In genomic region chr8:118395178-118395577, GRCm38 (mm10) we compare ENCODE assay signal across 26 mouse cellular contexts.
A peak's percentile ranks its signal among the peaks of the same experiment; 100 is the strongest.
DNase-seq lines count a peak whose midpoint lies in the region; ATAC-seq and TF ChIP-seq lines count a peak whose summit lies in the region.
"Had no signal": no experiment of that assay in that cellular context is flagged by ENCODE, and none has a peak within 500 bp of the region (broad histone marks: within the 10 kb centered on the region; RNA-seq: fewer than 3 reads in every experiment).

No protein-coding gene starts in this region.

- DNase-seq in embryonic facial prominence, embryonic 14.5 days (ENCODE audit: low spot score): peak; percentile 43
- DNase-seq in embryonic facial prominence, embryonic 10.5 days (ENCODE audit: low spot score): no peak
- DNase-seq in heart, postnatal 4 days: no peak
- peak; percentile 27 for DNase-seq in kidney, postnatal 14 days
- no peak for DNase-seq in kidney, adult 2 months
- no peak for DNase-seq in thymus, adult 18-20 months
- DNase-seq: adrenal gland, postnatal 10 days; cerebellum, adult 2 months; cerebellum, postnatal 25 days; gastrocnemius, postnatal 10 days; kidney, postnatal 36 days; layer of hippocampus, postnatal 36 days; lung, adult 18-20 months; right cerebral cortex, adult 18-20 months; right cerebral cortex, postnatal 4 days; thymus, postnatal 25 days had no signal

- WGBS in embryonic facial prominence, embryonic 14.5 days: 68% methylated on average over 4 of the region's 4 CpGs
- WGBS in embryonic facial prominence, embryonic 10.5 days: 81% methylated on average over 4 of the region's 4 CpGs
- 68% methylated on average over 4 of the region's 4 CpGs for WGBS in heart, embryonic 12.5 days
- WGBS in kidney, adult 2 months: 54% methylated on average over 4 of the region's 4 CpGs
- WGBS in heart, embryonic 14.5 days: 71% methylated on average over 4 of the region's 4 CpGs

- H3K27ac ChIP-seq in embryonic facial prominence, embryonic 14.5 days (replicated peaks; ENCODE audit: low read depth, low read length): no peak overlapping the region
- H3K27ac ChIP-seq in embryonic facial prominence, embryonic 10.5 days (replicated peaks): no peak overlapping the region
- no peak overlapping the region for H3K27ac ChIP-seq in heart, embryonic 12.5 days (ENCODE audit: poor library complexity, severe bottlenecking)
- H3K27ac ChIP-seq in kidney, adult 2 months (ENCODE audit: insufficient read depth, low read depth, low read length): no peak overlapping the region
- 0 out of 4 replicates have a peak overlapping the region, but pooled peaks have one; percentile 8 to 11 for H3K27ac ChIP-seq in heart, embryonic 14.5 days (replicated peaks in 1 of 2; ENCODE audit: control insufficient read depth in 1 of 2, insufficient read depth in 1 of 2, low read depth in 2 of 2, low read length in 2 of 2)
- H3K27ac ChIP-seq: embryonic facial prominence, embryonic 15.5 days; hindbrain, embryonic 14.5 days; limb, embryonic 12.5 days; liver, embryonic 12.5 days; midbrain, embryonic 10.5 days; neural tube, embryonic 15.5 days had no signal

- H3K27me3 ChIP-seq in embryonic facial prominence, embryonic 14.5 days (replicated peaks; ENCODE audit: control insufficient read depth, insufficient read depth, low read length): no peaks in the 10 kb centered on the region
- no peaks in the 10 kb centered on the region for H3K27me3 ChIP-seq in embryonic facial prominence, embryonic 10.5 days (replicated peaks; ENCODE audit: low read depth, poor library complexity, severe bottlenecking)
- H3K27me3 ChIP-seq in heart, embryonic 12.5 days (replicated peaks): no peaks in the 10 kb centered on the region
- H3K27me3 ChIP-seq in kidney, adult 2 months (replicated peaks; ENCODE audit: control insufficient read depth, insufficient read depth, low read length): no peaks in the 10 kb centered on the region
- no peaks in the 10 kb centered on the region for H3K27me3 ChIP-seq in heart, embryonic 14.5 days (ENCODE audit: control insufficient read depth, insufficient read depth, low read length)
- H3K27me3 ChIP-seq: embryonic facial prominence, embryonic 15.5 days; limb, embryonic 12.5 days; liver, embryonic 12.5 days; neural tube, embryonic 15.5 days had no signal

- no peak for ATAC-seq in embryonic facial prominence, embryonic 14.5 days (ENCODE audit: low read depth)
- ATAC-seq in heart, embryonic 12.5 days (ENCODE audit: insufficient number of reproducible peaks, low FRiP score): peak; percentile 51; the same call in 1 of the 2 replicates
- no peak for ATAC-seq in heart, embryonic 14.5 days (ENCODE audit: insufficient number of reproducible peaks, insufficient read depth, low FRiP score, low read depth)
- ATAC-seq: forebrain, embryonic 14.5 days; inflammation-experienced regulatory T-cells, adult 6 months; liver, embryonic 12.5 days had no signal

- no peaks in the 10 kb centered on the region for H3K4me1 ChIP-seq in embryonic facial prominence, embryonic 14.5 days (ENCODE audit: control insufficient read depth, insufficient read depth, low read length)
- no peaks in the 10 kb centered on the region for H3K4me1 ChIP-seq in embryonic facial prominence, embryonic 10.5 days
- no peaks in the 10 kb centered on the region; the same call in 1 of the 2 replicates for H3K4me1 ChIP-seq in heart, embryonic 12.5 days (replicated peaks)
- no peaks in the 10 kb centered on the region for H3K4me1 ChIP-seq in kidney, adult 2 months (ENCODE audit: control insufficient read depth, insufficient read depth, low read length)
- peaks cover 0 to 4% of the 10 kb centered on the region in 2 experiments; a peak in 2 of 4 replicates for H3K4me1 ChIP-seq in heart, embryonic 14.5 days (ENCODE audit: control insufficient read depth in 2 of 2, insufficient read depth in 2 of 2, low read length in 2 of 2)
- H3K4me1 ChIP-seq: embryonic facial prominence, embryonic 15.5 days; limb, embryonic 12.5 days; liver, embryonic 12.5 days; midbrain, embryonic 10.5 days had no signal

- no peak for TF ChIP-seq CTCF in kidney, adult 2 months (conservative IDR thresholded peaks at IDR 0.05; ENCODE audit: insufficient read depth, insufficient read length, low read depth, low read length)

- H3K4me3 ChIP-seq in embryonic facial prominence, embryonic 14.5 days (ENCODE audit: low read depth, low read length): no peak overlapping the region
- H3K4me3 ChIP-seq in embryonic facial prominence, embryonic 10.5 days: no peak overlapping the region
- H3K4me3 ChIP-seq in heart, embryonic 12.5 days: no peak overlapping the region
- H3K4me3 ChIP-seq in kidney, adult 2 months (ENCODE audit: insufficient read depth, low read depth, low read length): no peak overlapping the region
- H3K4me3 ChIP-seq in heart, embryonic 14.5 days (ENCODE audit: control insufficient read depth in 1 of 2, insufficient read depth in 1 of 2, low read depth in 1 of 2, low read length in 2 of 2): no peak overlapping the region
- H3K4me3 ChIP-seq: embryonic facial prominence, embryonic 15.5 days; limb, embryonic 12.5 days; liver, embryonic 12.5 days; midbrain, embryonic 10.5 days; neural tube, embryonic 15.5 days had no signal

- no peak overlapping the region for H3K4me2 ChIP-seq in embryonic facial prominence, embryonic 14.5 days (ENCODE audit: low read depth, low read length)
- no peak overlapping the region for H3K4me2 ChIP-seq in heart, embryonic 12.5 days
- no peak overlapping the region for H3K4me2 ChIP-seq in heart, embryonic 14.5 days (ENCODE audit: low read length)
- H3K4me2 ChIP-seq: embryonic facial prominence, embryonic 15.5 days; hindbrain, embryonic 14.5 days; limb, embryonic 12.5 days; liver, embryonic 12.5 days; neural tube, embryonic 15.5 days had no signal

- H3K36me3 ChIP-seq in embryonic facial prominence, embryonic 14.5 days (ENCODE audit: control insufficient read depth, insufficient read depth, low read length): no peaks in the 10 kb centered on the region
- H3K36me3 ChIP-seq in embryonic facial prominence, embryonic 10.5 days (replicated peaks): no peaks in the 10 kb centered on the region
- H3K36me3 ChIP-seq in heart, embryonic 12.5 days: no peaks in the 10 kb centered on the region
- no peaks in the 10 kb centered on the region for H3K36me3 ChIP-seq in kidney, adult 2 months (ENCODE audit: control insufficient read depth, insufficient read depth, low read length)
- H3K36me3 ChIP-seq in heart, embryonic 14.5 days (ENCODE audit: control insufficient read depth, insufficient read depth, low read length): no peaks in the 10 kb centered on the region
- H3K36me3 ChIP-seq: embryonic facial prominence, embryonic 15.5 days; limb, embryonic 12.5 days; liver, embryonic 12.5 days; midbrain, embryonic 10.5 days; neural tube, embryonic 15.5 days had no signal

- no peaks in the 10 kb centered on the region for H3K9me3 ChIP-seq in embryonic facial prominence, embryonic 14.5 days (ENCODE audit: control insufficient read depth, low read length)
- H3K9me3 ChIP-seq in embryonic facial prominence, embryonic 10.5 days: no peaks in the 10 kb centered on the region
- H3K9me3 ChIP-seq in heart, embryonic 12.5 days (replicated peaks): no peaks in the 10 kb centered on the region
- 0 out of 2 replicates have a peak, but pooled peaks cover 1% of the 10 kb centered on the region for H3K9me3 ChIP-seq in heart, embryonic 14.5 days (ENCODE audit: control insufficient read depth, low read length)
- H3K9me3 ChIP-seq: embryonic facial prominence, embryonic 15.5 days; limb, embryonic 12.5 days; midbrain, embryonic 10.5 days; neural tube, embryonic 15.5 days had no signal

- no peak overlapping the region for H3K9ac ChIP-seq in embryonic facial prominence, embryonic 14.5 days (ENCODE audit: low read depth, low read length)
- H3K9ac ChIP-seq in heart, embryonic 12.5 days: no peak overlapping the region
- H3K9ac ChIP-seq in heart, embryonic 14.5 days (ENCODE audit: low read length): no peak overlapping the region
- H3K9ac ChIP-seq: embryonic facial prominence, embryonic 15.5 days; hindbrain, embryonic 14.5 days; limb, embryonic 12.5 days; liver, embryonic 12.5 days; neural tube, embryonic 15.5 days had no signal

- TF ChIP-seq POLR2A in kidney, adult 2 months (IDR thresholded peaks at IDR 0.05; ENCODE audit: low read depth, low read length): no peak

Comparison
In these comparisons a context has a peak if more than half of its experiments do, and no peak if none do; other contexts are left out.
1. DNase-seq: peak in embryonic facial prominence, embryonic 14.5 days (single experiment) and kidney, postnatal 14 days (single experiment); none in embryonic facial prominence, embryonic 10.5 days (single experiment), heart, postnatal 4 days (single experiment), kidney, adult 2 months (single experiment) and thymus, adult 18-20 months (0 of 2).
2. H3K27ac ChIP-seq: peak in heart, embryonic 14.5 days (2 of 2); none in embryonic facial prominence, embryonic 14.5 days (single experiment), embryonic facial prominence, embryonic 10.5 days (single experiment), heart, embryonic 12.5 days (single experiment) and kidney, adult 2 months (single experiment).